Mouse (Mus musculus) natural killer cell, adult 2 months (primary cell): ENCODE results near the gene Kirrel3.

ENCODE experiments used
- DNase-seq, 2 experiments: peaks; one replicate each; pipeline ENCODE4 v3.0.0; 2022; ENCODE audit warnings: low spot score in 2 of 2

Kirrel3 gene

DNA sequence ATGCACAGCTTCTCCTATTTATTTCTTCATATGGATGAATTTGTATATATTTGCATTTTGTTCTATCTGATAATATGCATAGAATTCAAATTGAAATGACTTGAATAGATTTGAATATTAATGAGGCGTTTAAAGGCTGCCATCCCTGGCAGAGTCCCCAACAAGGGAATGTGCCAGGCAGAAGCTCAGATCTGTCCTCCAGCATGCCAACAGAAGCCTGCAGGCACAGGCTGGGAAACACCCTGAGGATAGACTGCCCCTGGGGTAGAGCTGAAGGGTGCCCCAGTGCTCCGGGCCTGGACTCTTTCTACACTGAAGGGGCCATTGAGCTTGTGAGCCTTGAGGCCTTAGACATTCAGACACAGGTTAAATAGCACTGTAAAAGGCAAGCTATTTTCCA, 21.5 kb downstream of the Kirrel3 start:
- no peak for DNase-seq

DNA sequence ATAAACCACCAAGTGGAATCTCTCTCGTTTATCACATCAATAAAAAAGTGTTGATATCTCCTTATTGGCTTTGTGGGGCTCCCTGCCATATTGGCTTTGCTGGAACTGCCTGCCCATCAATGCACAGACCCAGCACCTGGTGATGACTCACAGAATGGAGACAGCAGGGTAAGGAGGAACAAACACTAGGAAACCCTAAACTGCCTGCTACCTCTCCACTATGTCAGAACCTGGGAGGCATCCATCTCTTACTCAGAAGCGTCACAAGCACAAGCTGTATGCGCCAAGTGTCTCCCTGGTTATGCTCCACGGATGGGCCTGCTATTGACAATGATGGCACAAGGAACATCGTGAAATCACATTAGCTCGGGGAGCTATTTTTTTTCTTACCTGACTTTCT, 33.2 kb downstream of the Kirrel3 start:
- DNase-seq = no peak

DNA sequence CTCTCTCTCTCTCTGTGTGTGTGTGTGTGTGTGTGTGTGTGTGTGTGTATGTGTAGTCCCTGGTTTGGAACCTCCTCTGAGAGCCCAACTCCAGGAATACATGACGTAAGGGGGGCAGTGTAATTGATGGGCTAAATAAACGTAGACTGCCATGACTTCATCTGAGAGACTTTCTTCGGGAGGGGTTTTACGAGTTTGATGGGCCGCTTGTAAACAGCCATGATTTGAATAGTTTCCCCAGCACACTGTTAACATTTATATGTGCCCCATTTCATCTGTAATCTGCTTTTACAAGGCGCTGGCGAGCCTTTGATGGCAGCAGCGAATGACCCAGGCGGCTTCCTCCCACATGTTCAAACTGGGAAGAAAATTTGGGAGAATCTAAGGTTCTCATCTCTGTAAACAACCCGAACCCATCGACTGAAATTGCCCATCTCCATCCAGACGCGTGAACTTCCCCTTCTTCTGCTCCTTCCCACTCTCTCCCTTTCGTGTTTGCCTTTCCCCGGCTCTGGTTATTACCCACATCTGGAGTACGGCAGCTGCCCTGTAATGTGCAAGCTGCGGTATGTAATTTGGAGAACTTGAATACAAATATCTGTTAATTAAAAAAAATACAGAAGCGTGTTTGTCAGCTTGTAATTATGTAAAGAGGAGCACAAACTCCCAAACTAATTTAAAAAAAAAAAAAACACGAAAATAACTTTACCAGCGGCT, 34.7 kb downstream of the Kirrel3 start:
- DNase-seq = no peak

DNA sequence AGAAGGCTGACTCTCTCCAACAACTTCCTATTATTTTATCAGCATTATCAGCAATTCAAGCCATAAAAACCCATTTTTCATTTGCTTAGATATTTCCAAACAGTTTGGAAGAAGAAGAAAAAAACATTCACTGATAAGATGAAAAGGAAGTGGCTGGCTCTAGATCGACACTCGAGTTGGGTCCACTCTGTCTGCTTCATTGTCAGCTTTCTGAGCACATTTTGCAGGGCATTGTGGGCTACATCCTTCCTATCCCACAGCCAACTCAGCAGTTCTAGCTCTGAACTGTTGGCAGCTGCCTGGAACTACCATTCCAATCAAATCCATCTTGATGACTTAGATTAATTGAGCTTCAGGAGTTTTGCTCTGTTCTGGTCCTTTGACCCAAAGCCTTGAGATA, 40.0 kb downstream of the Kirrel3 start:
- no peak for DNase-seq

DNA sequence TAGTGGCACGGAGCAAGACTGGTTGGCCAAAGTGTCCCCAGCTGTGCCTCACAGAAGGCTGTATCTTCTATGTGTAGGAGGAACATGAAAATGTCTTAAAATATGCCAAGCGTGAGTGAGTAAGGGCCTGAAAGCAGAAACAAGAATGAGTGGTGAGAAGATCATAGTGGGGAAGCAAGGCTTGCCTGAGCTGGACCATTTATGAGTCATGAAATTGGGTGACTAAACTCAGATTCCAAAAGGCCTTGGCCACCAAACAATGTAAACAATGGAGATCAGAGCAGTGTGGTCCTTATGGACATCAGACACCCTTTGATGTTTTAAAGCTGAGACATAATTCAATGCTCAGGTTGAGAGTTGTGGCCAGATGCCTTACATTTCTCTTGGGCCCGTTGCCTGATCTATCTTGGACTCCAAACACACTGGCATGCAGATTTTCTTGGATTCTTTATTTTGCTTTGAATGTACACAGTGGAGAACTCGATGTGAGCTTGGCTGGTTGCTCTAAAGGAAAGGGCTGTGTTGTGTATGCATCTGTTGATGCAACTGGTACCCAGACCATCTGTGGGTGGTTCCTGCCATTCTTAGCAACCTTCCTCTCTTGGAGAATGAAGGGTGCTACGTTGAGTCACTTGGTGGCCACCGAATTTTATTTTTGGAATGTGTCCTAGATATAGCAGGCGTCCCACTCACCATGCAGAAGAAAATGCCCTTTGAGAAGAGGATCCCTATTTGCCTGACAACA, 53.1 kb downstream of the Kirrel3 start:
- no peak for DNase-seq

DNA sequence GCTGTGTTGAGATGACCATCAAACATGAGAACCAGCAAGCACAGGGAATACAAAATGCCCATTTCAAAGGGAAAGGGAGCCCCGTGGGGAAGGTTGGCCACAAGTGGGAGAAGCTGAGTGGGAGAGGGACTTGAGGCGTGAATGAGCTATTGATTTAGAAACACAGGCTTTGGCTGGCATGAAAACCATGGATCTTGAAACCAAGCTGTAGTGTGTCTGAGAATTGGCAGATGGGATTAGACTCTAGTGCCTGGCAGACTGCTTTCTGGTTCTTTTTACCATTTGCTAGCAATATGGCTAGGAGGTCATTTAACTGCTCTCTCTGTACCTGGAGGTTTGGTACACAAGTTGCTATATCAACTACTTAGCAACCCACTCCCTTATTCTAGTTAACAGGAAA, 56.2 kb downstream of the Kirrel3 start:
- no peak for DNase-seq

DNA sequence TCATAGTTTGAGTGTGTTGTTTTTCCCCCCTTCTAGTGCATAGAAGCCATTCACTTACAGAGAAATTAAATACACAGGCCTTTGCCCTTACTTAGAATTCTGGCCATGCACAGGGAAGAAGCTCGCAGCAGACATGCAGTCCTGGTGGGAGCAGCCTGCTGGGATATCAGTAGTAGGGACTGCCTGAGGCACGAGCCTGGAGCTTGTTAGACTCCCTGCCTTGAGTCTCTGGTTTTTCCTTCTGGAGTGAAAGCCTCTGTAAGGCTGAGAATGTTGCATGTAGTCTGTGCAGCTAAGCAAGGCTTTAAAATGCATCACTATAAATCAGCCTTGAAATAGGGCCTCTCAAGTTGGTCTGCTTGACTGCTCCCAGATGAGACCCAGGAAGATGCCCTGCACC, 70.0 kb downstream of the Kirrel3 start:
- DNase-seq = no peak

DNA sequence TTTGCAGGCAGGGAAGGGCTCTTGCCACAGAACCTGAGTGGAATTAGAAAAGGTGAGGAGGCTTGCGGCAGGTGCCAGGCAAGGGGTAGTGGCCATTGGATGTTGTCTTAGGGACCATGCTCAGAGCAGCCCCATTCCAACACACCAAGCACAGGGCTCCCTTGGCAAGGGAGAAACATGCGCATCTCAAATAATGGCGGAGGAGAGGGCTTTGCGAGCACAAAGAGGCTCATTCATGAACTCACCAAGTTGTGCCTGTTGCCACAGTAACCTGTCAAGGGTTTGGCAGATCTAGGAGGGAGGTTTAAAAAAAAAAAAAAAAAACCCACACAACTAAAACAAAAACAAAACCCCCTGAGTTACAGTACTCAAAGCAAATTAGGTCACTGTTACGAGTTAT, 72.2 kb downstream of the Kirrel3 start:
- no peak for DNase-seq

DNA sequence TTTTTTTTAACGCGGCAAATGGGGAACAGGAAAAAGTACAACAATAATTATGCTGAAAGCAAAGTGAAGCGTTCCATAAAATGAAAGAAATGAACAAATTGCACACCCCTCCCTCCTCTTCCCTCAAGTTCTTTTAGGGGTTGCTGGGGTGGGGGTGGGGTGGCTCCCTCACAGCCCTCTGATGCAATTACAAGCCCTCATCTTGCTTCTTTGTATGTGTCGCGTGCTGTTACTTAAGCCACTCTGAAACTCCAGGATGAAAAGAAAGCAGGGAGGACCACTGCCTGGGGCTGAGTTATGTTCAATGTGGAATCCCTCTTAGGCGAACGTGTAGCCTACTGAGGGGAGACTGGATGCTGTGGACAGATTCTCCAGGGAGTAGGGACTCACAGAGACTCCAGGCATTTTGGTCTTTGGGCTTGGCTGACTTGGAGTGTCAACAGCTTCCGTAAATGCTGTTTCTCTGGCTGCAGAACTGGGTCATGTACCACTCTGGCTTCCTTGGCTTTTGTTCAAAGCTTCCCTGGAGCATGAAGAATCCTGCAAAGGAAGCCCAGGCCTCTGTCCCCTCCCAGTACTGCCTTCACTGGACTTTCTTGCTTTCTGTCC, 72.7 kb downstream of the Kirrel3 start:
- DNase-seq = no peak

DNA sequence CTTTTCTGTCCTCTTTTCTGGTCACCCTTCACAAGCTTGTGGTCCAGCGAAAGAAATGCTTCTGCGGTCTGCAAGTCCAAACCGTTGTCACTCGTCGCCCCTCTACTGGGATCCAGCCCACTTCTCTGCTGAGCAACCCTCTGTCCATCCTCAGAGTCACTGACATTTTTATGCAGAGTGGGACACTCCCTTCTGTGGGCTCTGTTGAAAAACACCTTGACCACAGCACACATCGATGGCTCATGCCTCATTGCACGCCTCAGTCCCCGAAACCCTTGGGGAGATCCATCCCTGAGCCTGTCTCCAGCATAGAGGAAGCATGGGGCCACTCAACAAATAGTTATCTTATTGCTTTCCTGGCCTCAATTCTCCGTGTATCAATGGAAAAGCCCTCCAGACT, 73.4 kb downstream of the Kirrel3 start:
- DNase-seq = no peak

DNA sequence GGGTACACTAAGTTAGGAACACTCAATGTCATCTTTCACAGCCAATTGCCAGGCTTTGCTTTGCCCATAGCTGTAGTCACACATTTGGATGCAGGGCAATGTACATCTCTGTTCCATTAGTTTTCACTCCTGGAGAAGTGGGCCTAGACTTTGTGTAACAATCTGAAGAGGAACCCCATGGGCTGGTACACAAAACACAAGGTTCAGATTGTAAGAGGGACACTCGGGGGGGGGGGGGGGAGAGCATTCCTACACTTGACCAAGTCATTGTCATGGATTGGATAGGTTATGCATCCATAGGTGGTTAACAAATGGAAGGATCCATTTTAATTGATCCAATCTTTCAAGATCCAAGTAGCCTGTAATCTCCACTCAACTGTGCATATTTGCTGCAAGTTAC, 75.6 kb downstream of the Kirrel3 start:
- DNase-seq = no peak

DNA sequence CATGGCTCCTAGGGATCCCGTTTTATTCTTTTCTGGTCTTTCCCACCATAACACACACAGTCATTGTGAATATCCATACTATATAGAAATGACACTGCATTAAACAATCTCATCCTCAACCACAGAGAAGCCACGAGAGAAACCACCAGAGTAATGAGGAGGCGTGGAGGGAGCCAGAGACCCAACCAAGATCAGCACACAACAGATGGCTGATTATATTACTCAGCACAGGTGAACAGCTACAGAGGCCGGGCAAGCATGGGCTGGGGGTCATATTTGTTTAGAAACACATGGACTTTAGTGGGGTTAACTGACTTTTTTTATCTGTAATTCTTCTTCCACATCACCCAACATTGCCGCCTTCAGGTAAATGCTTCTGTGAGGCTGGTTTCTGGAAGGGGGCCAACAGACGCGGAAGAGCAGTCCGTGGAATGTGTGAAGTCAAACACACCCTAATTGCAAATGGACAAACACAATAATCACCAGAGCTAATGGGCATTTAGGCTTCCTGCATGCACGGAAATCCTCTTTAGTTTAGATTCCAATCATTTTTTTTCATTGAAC, 76.8 kb downstream of the Kirrel3 start:
- DNase-seq = no peak

DNA sequence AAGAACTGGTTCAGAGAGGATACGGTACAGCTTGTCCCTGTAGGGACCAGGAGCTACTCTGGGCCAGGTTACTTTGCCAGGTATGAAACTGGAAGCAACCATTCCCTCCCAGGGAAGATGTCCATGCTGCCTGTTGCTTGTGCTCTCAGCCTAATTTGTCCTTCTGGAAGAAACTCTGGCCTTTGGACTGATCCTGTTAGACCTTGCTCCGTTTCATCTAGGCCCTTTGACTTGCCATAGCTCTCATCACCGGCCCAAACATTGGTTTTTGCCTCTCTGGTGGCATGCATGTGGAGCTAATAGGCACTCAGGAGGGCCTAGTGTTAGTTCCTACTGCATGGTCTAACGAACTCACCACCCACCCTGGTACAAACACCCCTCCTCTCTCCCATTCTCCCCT, 88.2 kb downstream of the Kirrel3 start:
- no peak for DNase-seq

DNA sequence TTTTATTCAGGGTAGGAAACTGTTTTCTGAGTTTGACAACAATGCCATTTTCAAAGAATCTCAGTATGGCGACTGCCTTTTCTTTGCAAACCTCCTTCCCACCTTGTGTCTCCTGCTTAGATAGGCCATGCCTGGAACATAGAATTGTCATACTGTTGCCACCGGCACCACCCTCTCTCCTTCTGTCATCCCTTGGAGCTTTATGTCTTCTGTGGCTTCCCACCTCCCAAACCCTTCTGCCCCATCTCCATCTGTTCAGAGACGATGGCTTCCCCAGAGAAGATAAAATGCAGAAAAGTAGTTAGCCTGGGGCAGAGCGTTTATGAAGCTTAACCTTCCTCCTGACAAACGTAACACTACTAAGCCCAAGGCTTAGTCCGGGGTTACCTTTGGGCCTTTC, 88.9 kb downstream of the Kirrel3 start:
- no peak for DNase-seq

DNA sequence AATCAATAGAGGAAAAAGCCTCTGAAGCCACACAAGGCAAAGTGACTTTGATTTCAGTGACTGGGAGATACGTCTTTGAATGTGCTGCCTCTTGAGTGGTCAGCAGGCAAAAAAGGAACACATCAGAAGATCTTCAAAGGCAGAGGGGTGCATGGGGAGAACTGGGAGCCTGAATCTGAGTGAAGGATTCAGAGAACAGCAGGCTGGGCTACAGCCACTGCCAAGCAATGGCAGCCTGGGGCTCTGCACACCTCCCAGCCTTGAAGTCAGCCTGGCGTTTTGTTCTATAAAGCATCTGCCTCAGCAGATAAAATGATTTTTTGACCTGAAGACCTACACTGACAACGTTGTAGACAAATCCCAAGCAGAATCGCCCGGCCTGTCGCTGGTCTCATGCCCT, 93.5 kb downstream of the Kirrel3 start:
- DNase-seq = no peak

DNA sequence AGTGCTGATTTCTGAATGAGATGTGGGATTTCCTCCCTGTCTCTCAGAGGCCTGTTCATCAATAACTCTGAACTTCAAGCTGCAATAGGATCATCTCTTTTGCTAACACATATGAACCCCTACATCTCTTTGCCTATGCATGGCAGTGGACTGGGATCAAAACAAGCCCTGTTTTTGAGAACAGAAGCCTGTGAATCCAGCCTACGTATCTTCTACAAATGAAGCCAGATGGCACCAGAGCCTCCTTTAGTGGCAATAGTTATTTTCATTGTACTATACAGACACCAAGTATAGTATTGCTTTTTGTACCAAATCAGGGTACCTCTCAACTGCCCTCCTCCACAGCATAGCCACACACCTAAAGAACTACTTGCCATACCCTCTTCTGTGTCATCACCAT, 94.4 kb downstream of the Kirrel3 start:
- DNase-seq = no peak

DNA sequence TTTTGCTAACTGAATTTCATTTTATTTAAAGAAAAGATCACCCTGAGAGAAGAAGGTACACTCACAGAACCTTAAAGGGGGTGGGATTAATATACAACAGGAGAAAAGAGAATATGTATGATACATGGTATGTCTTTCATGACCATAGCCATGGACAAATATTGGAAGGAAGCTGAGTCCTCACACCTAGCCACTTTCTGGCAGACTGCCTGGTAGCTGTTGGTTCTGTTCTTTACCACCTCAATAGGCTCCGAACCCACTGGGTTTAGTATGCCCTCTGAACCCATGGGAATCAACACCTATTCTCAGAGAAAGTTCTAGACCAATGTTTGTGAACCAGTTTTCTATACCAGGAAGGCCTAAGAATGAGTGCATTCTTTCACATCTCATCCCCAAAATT, 96.8 kb downstream of the Kirrel3 start:
- no peak for DNase-seq

DNA sequence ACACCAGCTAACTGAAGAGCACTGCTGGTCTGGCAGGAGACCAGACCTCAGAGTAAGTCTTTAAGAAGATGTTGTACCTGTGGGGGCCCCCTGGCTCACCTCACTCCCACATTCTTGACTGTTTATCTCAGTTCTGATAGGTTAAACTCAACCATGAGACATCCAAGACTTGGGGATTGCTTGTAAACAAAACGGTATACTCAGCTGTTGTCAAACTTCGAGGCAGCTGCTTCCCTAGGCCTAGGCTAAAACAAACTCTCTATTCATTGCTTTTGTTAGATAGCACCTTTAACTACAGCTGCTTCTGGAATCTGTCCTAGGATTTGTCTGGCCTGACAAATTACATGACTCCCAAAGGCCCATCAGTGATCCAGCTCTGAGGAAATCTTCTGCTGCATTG, 99.8 kb downstream of the Kirrel3 start:
- DNase-seq = no peak

DNA sequence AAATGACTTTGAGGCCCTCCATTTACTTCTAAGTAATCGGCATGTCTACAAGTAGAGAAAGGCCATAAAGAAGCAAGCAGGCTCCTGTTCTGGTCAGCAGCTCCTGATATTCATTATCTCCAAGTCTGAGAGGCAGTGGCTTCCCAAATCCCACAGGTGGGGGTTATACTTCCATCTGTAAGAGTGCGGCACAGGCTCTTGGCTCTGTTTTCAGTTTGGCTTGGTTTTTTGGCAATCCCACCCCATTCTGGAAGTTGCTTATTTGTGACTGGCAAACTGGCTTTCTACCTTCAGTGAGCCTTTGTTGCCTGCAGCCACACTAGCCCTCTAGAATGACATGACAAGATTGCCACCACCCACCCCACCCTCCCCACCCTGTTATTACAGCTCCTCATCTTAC, 100.4 kb downstream of the Kirrel3 start:
- no peak for DNase-seq

DNA sequence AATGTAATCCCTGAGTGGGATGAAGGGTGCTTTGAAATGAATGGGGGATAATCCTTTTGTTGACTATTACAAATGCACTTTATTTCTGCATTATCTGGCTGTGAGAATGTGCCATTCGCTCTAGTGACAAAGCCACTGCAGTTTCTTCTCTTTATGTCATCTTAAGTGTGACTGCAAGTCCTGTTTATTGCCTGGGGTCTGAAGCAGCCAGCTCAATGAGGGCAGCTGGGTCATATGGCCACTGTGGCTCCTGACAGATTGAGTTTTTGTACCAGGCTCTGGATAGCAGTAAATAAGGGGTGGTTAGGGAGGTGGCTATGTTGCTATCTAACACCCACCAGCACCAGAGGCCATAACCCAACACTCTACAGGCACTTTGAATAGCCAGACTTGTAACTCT, 104.1 kb downstream of the Kirrel3 start:
- DNase-seq = no peak

DNA sequence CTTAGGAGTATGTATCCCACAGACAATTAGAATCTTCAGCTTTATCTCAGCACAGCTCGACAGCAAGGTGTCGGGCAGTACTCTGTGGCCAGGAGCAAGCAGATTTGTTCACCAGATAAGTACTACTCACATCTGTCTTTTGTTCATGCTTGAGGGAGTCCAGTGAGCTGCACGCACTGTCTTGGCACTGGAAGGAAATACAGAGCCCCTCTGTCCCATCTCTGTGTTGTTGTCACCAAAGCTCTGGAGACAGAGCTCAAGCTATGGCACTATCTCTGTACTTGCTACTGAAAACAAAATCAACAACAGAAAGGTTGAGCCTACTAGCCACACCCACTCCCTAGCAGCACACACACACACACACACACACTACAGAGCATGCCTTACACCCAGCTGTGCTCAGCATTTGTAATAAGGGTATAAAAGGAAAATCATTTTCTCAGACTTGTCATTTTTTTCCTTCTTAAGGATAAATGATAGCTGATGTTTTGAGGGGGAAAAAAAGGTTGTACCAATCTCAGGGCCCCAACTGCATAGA, 106.4 kb downstream of the Kirrel3 start:
- no peak for DNase-seq

DNA sequence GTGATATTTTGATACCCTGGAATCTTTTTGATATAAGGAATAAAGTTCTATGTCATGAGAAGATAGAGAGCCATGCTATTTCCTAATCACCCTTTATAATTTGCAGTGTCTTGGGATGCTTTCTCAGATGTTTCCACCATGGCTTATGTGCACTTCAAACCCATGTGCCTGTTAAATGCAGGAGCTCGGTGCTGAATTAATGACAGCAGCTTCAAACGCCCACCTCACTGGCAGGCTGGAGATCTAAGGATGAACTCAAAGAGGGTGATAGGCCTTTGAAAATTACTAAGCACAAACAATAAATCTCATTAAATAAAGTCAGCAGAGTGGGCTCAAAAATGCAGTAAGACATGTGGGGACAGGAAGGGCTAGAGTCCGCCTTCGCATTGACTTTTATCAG, 108.2 kb downstream of the Kirrel3 start:
- DNase-seq = no peak

DNA sequence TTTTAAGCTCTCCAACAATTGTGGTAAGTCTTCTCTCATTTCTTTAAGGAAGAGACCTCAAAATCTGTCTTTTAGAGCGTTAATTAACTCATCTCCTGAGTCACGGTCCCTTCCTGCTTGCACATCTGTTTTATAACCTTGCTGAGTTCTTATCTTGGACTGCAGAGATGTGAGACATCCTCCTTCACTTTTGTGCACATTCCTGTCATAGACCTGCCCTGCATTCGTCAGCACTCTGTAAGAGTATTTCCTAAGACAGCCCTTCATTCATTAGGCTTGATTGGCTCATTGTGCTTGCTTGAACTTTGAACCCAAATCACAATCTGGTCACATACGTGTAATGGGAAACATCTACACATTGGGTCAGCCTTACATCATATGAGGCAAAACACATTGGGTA, 114.6 kb downstream of the Kirrel3 start:
- no peak for DNase-seq
